Mouse (Mus musculus) olfactory bulb, adult 2 months (tissue): ENCODE data around the gene She.

Experiments
- CTCF ChIP-seq: fragments of 200-500 bp; IDR thresholded peaks from 2 replicates; pipeline ENCODE4 v1.5.1; 2012; ENCODE audit warnings: low read depth, mild to moderate bottlenecking, low read length, moderate library complexity; ENCODE audit not compliant: insufficient read depth
- POLR2A ChIP-seq: fragments of 200-500 bp; IDR thresholded peaks from 2 replicates; pipeline ENCODE4 v1.6.1; 2012; ENCODE audit warnings: mild to moderate bottlenecking, low read depth, low read length, moderate library complexity; ENCODE audit not compliant: insufficient read depth

DNA sequence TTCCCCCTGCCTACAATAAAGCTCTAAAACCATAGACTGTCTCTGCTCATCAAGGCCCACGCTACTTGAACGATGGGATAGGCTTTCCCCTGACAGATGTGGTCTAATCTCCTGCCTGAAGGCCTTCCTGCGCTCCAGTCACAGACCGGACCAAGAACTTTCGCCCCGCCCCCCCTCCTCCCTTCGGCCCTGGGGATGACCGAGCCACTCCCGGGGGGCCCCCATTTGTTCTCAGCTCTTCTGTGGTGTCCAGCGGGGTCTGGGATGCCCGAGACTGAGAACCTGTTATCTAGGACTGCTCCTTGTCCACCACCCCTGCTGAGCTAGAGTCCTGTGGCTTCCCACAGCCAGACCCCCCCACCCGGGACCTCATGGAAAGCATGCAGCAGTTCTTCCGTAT lies 31.7 kb upstream of the She start:
- TF ChIP-seq POLR2A (no peak), CTCF (no peak)
